Mouse (Mus musculus) E14TG2a.4 (cell line): ENCODE results near the gene Ror1.

ENCODE experiments used
- CTCF ChIP-seq: conservative IDR thresholded peaks from 2 replicates; pipeline ENCODE4 v1.5.1; 2014; ENCODE audit warnings: low read length
- NANOG ChIP-seq: IDR thresholded peaks from 2 replicates; pipeline ENCODE4 v1.6.1; 2014; ENCODE audit warnings: borderline replicate concordance, low read length, mixed read lengths
- POU5F1 ChIP-seq: IDR thresholded peaks from 2 replicates; pipeline ENCODE4 v1.6.1; 2014; ENCODE audit warnings: low read length, borderline replicate concordance

DNA sequence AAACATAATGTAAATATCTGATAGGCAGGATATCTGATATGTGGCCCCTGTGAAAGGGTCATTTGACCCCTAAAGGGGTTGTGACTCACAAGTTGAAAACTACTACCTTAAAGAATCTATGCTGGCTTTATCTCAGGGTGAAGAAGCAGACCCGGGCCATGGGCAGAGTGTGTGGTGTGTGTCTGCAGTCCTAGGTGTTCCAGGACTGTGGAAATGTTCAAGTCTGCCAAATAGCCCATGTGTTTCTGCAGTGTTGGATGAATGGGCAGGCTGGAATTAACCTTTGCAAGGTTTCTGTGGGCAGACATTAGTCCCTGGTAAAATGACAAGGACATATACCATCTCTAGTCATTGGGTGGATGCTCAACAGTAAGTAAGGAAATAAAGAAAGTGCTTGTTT is 205.8 kb downstream of the Ror1 start:
- TF ChIP-seq CTCF (no peak), POU5F1 (no peak), NANOG (no peak)
